ENCODE assay signal across 24 mouse cellular contexts in the genomic region with DNA sequence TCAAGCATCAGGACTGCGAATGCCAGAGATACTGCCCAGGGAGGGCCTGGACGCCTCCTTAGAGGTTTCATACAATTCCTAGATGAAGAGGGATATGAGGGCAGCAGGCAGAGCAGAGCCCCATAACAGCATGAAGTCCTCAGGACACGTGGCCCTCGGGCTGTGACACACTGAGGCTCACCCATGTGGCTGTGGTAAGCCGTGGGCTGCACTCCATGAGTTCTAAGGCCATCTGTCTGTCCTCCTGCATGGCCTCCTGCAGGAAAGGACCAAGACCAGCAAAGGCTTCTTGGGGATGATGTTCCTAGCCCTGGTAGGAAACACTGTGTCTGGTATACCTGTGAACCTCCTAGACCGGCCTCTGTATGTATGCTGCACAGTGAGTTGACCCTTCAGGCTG.
A peak's percentile ranks its signal among the peaks of the same experiment; 100 is the strongest.
DNase-seq lines count a peak whose midpoint lies in the region; ATAC-seq and TF ChIP-seq lines count a peak whose summit lies in the region.
"Had no signal": no experiment of that assay in that cellular context is flagged by ENCODE, and none has a peak within 500 bp of the region (broad histone marks: within the 10 kb centered on the region; RNA-seq: fewer than 3 reads in every experiment).

No protein-coding gene starts in this region.

- peak; percentile 63 to 66 for DNase-seq in cerebellum, adult 18-20 months
- DNase-seq in cerebellum, adult 11 months, result no peak
- no peak for DNase-seq in heart, postnatal 36 days
- no peak for DNase-seq in lung, embryonic 14.5 days
- DNase-seq in lung, postnatal 36 days, result no peak
- peak; percentile 57 to 63 for DNase-seq in cerebellum, postnatal 36 days
- no peak for DNase-seq in hindbrain, embryonic 11.5 days (ENCODE audit: low spot score)
- DNase-seq: adrenal gland, postnatal 14 days; gastrocnemius, postnatal 10 days; heart, adult 11 months; liver, embryonic 13.5 days; lung, adult 2 months; midbrain, embryonic 14.5 days; right cerebral cortex, adult 18-20 months; right cerebral cortex, postnatal 4 days; thymus, postnatal 25 days had no signal

- H3K4me2 ChIP-seq in heart, embryonic 13.5 days, result no peak overlapping the region
- no peak overlapping the region for H3K4me2 ChIP-seq in lung, embryonic 14.5 days
- H3K4me2 ChIP-seq in hindbrain, embryonic 11.5 days (replicated peaks; ENCODE audit: low read depth, low read length), result no peak overlapping the region
- H3K4me2 ChIP-seq: forebrain, embryonic 13.5 days; intestine, embryonic 15.5 days; liver, embryonic 13.5 days; neural tube, embryonic 13.5 days; stomach, embryonic 15.5 days had no signal

- intact Hi-C loops in heart, postnatal 36 days (cut with DNase I), result no loop called here

- 57% methylated on average over 6 of the region's 6 CpGs for WGBS in heart, embryonic 13.5 days
- WGBS in lung, embryonic 14.5 days, result 82% methylated on average over 6 of the region's 6 CpGs
- 79% methylated on average over 6 of the region's 6 CpGs for WGBS in hindbrain, embryonic 11.5 days

- H3K4me3 ChIP-seq in heart, embryonic 13.5 days, result no peak overlapping the region
- no peak overlapping the region for H3K4me3 ChIP-seq in lung, embryonic 14.5 days (ENCODE audit: low read depth, low read length)
- no peak overlapping the region for H3K4me3 ChIP-seq in hindbrain, embryonic 11.5 days (ENCODE audit: low read depth, low read length)
- H3K4me3 ChIP-seq: forebrain, embryonic 13.5 days; intestine, embryonic 15.5 days; liver, embryonic 13.5 days; megakaryocyte, embryonic 14.5 days; neural tube, embryonic 13.5 days; stomach, embryonic 15.5 days had no signal

- no peak for ATAC-seq in heart, embryonic 13.5 days (ENCODE audit: extremely low read depth, insufficient number of reproducible peaks, low FRiP score, low TSS enrichment)
- ATAC-seq in lung, embryonic 14.5 days (ENCODE audit: insufficient read depth), result no peak
- no peak for ATAC-seq in hindbrain, embryonic 11.5 days (ENCODE audit: low FRiP score)
- ATAC-seq: CD4-positive, CD25-positive, alpha-beta regulatory T cell, adult 4 months; forebrain, embryonic 13.5 days; hindbrain, embryonic 16.5 days; intestine, embryonic 15.5 days had no signal

- H3K9me3 ChIP-seq in heart, embryonic 13.5 days, result no peaks in the 10 kb centered on the region
- H3K9me3 ChIP-seq in lung, embryonic 14.5 days (ENCODE audit: low read depth, low read length), result no peaks in the 10 kb centered on the region
- no peaks in the 10 kb centered on the region for H3K9me3 ChIP-seq in hindbrain, embryonic 11.5 days (ENCODE audit: control insufficient read depth, low read length)
- H3K9me3 ChIP-seq: forebrain, embryonic 13.5 days; intestine, embryonic 15.5 days; megakaryocyte, embryonic 14.5 days; stomach, embryonic 15.5 days had no signal

- H3K36me3 ChIP-seq in heart, embryonic 13.5 days, result no peaks in the 10 kb centered on the region
- H3K36me3 ChIP-seq in lung, embryonic 14.5 days (ENCODE audit: insufficient read depth), result 0 out of 2 replicates have a peak, but pooled peaks cover 4% of the 10 kb centered on the region
- no peaks in the 10 kb centered on the region for H3K36me3 ChIP-seq in hindbrain, embryonic 11.5 days (ENCODE audit: control insufficient read depth, insufficient read depth, low read length)
- H3K36me3 ChIP-seq: intestine, embryonic 15.5 days; liver, embryonic 13.5 days; stomach, embryonic 15.5 days had no signal

- peak overlapping the region; percentile 93 for H3K27ac ChIP-seq in heart, embryonic 13.5 days (replicated peaks)
- H3K27ac ChIP-seq in lung, embryonic 14.5 days (ENCODE audit: low read depth), result 0 out of 2 replicates have a peak overlapping the region, but pooled peaks have one; percentile 58
- H3K27ac ChIP-seq in hindbrain, embryonic 11.5 days (ENCODE audit: low read depth, low read length), result no peak overlapping the region
- H3K27ac ChIP-seq: forebrain, embryonic 13.5 days; intestine, embryonic 15.5 days; liver, embryonic 13.5 days; neural tube, embryonic 13.5 days; stomach, embryonic 15.5 days had no signal

- peak overlapping the region; percentile 67 for H3K9ac ChIP-seq in heart, embryonic 13.5 days
- H3K9ac ChIP-seq in lung, embryonic 14.5 days, result no peak overlapping the region
- H3K9ac ChIP-seq in hindbrain, embryonic 11.5 days (ENCODE audit: low read depth, low read length), result no peak overlapping the region
- H3K9ac ChIP-seq: forebrain, embryonic 13.5 days; intestine, embryonic 15.5 days; liver, embryonic 13.5 days; neural tube, embryonic 13.5 days; stomach, embryonic 15.5 days had no signal

- no peak for TF ChIP-seq CTCF in lung, embryonic 14.5 days (IDR thresholded peaks at IDR 0.05; ENCODE audit: low read depth)

- H3K4me1 ChIP-seq in heart, embryonic 13.5 days, result peaks cover 55% of the 10 kb centered on the region
- H3K4me1 ChIP-seq in lung, embryonic 14.5 days (ENCODE audit: insufficient read depth), result peaks cover 11% of the 10 kb centered on the region
- H3K4me1 ChIP-seq in hindbrain, embryonic 11.5 days (replicated peaks; ENCODE audit: control insufficient read depth, insufficient read depth, low read length), result no peaks in the 10 kb centered on the region

- H3K27me3 ChIP-seq in heart, embryonic 13.5 days (replicated peaks), result no peaks in the 10 kb centered on the region
- no peaks in the 10 kb centered on the region for H3K27me3 ChIP-seq in lung, embryonic 14.5 days (ENCODE audit: insufficient read depth, low read length)
- no peaks in the 10 kb centered on the region for H3K27me3 ChIP-seq in hindbrain, embryonic 11.5 days (ENCODE audit: control insufficient read depth, insufficient read depth, low read length)
- H3K27me3 ChIP-seq: forebrain, embryonic 13.5 days; intestine, embryonic 15.5 days; liver, embryonic 13.5 days; neural tube, embryonic 13.5 days; stomach, embryonic 15.5 days had no signal

Comparison
In these comparisons a context has a peak if more than half of its experiments do, and no peak if none do; other contexts are left out.
1. DNase-seq: peak in cerebellum, adult 18-20 months (2 of 2) and cerebellum, postnatal 36 days (2 of 2); none in cerebellum, adult 11 months (single experiment), heart, postnatal 36 days (0 of 2), lung, embryonic 14.5 days (single experiment), lung, postnatal 36 days (single experiment) and hindbrain, embryonic 11.5 days (single experiment).